Mouse (Mus musculus) heart, adult 2 months (tissue): ENCODE measurements around the gene Inpp5b.

Source experiments
- CTCF ChIP-seq: fragments of 200-600 bp; IDR thresholded peaks from 2 replicates; pipeline ENCODE4 v1.8.1; 2022; ENCODE audit warnings: antibody characterized with exemption, mild to moderate bottlenecking, moderate library complexity
- POLR2A ChIP-seq: fragments of 200-500 bp; IDR thresholded peaks from 2 replicates; pipeline ENCODE4 v1.6.1; 2011; ENCODE audit warnings: mild to moderate bottlenecking, low read depth, low read length, control low read depth; ENCODE audit not compliant: insufficient read depth

DNA sequence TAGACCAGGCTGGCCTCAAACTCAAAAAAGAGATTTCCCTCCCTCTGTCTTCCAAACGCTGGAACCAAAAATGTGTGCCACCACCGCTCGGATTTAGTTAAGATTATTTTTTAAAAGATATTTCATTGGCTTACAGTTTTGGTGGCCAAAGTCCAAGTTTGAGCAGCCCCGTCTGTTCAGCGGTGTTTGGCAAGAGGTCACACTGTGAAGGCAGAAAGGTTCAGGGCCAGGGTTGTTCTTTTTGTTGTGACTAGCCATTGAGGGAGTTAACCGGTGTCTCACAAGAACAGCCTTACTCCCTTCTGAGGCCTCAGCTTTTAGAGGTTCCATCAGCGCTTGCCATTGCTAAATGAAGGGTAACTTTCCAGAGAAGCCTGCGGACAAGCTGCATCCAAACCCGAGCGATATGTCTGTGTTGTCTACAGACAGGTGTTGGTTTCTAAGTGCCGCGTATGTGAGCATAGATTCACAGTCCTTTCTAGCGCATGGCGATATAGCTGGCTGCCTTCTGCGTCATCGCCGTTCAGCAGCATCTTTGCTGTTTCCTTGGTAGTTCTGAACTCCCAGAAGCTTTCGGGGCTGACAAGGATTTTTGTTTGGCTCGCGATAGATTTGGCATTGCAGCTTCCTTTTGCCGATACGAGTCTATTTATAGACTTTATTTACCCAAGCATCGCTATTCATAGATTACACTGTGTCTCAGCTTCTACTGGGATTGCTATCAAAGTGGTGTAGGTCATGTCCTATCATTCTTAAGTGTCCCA, 24.3 kb downstream of the Inpp5b start:
- TF ChIP-seq CTCF, result no peak
- TF ChIP-seq POLR2A, result no peak
